Mouse (Mus musculus) telencephalon, adult 2 months (tissue): ENCODE data around the gene Arhgap10.

Experiments
- DNase-seq: peaks from one replicate; pipeline ENCODE4 v3.0.0-alpha.2; 2011; ENCODE audit warnings: low read depth, low spot score

The Arhgap10 gene

DNA sequence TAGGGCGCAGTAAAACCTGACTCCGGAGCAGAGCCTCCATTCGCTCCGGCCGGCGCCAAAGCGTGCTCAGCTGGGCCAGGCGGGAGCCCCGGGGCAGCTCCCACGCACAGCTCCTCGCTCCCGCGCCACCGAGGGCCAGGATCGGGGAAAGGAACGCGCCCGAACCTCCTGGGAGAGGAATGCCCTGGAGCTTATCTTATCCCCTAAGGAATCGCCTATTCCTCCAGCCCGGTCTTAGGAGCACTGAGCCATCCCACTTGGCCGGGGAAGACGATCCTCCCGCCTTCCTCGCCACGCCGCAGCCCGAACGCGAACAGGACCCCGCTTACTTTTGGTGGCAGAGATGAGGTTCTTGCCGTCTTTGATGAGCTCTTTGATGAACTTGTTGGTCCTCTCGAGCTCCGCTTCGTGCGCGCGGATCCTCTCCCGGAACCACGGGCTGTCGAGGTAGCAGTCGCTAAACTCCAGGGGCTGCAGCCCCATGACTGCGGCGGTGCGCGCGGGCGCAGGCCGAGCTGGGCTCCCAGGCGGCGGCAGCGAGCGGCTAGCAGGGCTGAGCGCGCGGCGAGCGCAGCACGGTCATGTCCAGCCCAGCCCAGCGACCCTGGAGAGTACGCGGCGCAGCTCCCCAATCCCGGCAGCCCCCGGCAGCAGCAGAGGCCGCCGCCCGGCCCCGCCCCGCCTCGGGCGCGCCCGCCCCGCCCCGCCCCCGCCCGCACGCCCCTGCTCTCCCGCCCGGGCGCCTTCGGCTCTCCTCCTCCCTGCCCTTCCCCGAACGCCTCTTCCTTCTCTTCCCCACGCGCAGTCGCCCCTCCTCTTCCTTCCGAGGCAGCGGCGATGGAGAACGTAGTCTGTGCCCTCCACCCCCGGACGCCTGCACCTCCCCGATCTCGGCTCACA is at the start of gene Arhgap10:
Gene Arhgap10, minus strand, starts transcription at position 653 of the 900 bp plus-strand sequence.
- DNase-seq, result no peak

DNA sequence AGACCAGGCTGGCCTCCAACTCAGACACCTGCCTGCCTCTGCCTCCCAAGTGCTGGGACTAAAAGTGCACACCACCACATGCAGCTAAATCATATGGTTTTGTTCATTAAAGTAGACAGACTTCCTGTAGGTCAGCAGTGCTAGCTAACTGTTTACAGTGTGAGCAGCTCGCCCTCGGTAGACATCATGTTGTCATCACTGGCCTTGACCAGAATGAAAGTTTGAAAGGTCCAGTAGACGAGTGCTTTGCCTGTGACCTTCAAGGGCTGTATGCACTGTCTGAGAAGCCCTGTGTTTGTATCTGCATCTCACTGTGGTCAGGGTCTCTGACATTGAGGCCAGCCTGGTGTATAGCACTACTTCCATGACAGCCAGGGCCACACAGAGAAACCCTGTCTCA is 43.7 kb upstream of the Arhgap10 start:
- no peak for DNase-seq

DNA sequence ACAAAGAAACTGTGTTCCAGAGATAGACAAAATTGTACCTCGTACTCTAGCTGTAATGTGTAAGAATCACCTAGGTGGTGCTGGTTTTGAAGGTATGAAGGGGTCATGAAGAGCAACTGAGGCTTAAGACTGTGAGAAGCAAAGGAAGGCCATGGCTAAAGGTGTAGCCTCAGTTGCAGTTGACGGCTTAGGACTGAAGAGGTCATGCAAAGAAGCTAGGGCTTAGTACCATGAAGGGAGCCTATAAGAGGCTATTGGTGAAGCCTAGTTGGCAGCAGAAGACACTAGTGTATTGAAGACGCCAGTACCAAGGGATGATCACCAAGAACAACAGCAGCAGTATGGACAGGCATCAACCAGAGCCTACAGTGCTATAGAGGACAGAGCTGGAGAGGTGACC is 34.7 kb upstream of the Arhgap10 start:
- no peak for DNase-seq

DNA sequence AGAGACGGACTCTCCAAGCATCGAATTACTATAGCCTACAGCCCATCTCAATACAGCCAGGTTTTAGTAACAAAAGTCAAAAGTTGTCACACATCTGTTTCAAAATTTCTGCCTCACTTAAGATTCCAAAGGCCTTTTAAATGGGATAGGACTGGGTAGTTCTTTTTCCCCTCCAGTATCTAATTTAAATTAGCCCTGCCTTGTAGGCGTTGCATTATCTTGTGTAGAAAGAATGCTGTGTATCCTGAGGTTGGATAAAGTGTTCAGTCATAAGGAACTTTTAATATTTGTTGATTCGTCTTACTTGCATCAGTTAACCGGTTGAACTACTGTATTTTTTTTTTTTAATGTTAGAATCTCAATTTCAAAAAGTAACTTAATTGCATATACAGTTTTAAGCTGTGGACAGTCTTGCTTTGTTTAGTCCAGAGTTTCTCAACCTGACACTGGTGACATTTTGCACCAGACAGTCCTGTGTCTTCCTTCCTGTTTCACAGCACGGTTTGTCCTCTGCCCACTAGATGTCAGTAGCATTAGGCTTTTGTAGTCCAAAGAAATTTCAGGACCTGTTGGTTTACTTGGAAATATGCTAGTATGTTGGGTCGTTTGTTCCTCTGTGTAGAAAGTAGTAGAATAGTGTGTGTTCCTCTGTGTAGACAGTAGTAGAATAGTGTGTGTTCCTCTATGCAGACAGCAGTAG is 32.3 kb upstream of the Arhgap10 start:
- no peak for DNase-seq

DNA sequence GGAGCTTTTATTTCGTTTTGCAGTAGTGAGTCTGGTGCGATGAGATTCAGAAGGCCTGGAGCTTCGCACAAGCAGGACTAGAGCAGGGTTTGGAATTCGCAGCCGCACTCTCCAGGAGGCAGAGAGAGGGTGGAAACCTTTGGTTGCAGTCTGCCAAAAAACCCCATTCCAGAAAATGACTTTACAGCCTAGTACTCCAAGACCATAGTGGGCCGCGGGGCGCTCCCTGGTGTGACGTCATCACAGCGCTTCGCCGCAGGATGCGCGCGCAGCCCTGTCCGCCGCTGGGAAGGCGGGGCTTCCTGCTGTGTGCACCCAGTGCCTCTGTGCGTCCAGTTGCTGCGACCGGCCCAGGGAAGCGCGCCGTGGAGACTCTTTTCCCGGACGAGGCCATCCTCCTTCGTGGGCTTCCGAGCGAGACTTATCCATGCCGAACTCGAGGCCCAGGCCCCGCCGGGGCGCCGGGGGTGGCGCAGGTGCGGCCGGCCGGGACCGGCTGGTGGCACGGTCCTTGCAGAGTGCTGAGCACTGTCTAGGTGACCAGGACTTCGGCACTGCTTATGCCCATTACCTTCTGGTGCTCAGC is 31.5 kb upstream of the Arhgap10 start, which contains the start of gene Prmt9:
Gene Prmt9, plus strand, starts transcription at position 277 of the 586 bp plus-strand sequence.
- peak; percentile 78 for DNase-seq

DNA sequence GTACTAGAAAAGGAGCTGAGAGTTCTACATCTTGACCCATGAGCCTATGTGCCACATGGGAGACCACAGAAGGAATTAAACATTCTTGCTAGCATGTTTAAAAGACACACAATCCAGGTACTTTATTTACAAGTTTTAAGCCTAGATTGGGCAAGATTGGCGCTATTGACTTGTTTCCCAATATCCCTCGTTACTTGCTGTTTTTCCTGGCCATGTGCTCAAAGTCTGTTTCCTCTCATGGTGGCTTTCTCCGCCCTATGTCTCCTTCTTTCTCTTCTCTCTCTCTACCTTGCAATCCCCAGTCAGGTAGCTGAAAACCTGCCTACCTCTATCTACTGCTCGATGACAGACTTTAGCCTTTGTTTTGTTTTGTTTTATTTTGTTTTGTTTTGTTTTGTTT is 27.9 kb upstream of the Arhgap10 start:
- no peak for DNase-seq

DNA sequence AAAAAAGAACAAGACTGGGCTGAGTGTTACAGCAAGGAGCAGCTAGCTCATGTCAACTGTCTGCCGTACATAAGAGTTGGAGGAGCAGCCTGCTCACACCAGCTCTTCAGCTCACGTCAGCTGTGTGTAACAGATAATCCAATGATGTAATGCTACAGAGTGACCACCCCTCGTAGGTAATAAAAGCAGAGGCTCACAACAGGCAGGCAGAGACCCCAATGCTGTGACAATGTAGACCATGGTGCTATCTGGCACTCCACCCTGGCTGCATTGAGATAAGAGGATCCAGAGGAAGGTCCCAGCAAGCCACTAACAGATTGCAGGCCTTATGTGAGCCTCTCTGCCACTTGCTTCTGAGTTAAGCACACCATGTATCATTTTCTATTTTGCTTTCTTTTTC is 26.7 kb upstream of the Arhgap10 start:
- no peak for DNase-seq

DNA sequence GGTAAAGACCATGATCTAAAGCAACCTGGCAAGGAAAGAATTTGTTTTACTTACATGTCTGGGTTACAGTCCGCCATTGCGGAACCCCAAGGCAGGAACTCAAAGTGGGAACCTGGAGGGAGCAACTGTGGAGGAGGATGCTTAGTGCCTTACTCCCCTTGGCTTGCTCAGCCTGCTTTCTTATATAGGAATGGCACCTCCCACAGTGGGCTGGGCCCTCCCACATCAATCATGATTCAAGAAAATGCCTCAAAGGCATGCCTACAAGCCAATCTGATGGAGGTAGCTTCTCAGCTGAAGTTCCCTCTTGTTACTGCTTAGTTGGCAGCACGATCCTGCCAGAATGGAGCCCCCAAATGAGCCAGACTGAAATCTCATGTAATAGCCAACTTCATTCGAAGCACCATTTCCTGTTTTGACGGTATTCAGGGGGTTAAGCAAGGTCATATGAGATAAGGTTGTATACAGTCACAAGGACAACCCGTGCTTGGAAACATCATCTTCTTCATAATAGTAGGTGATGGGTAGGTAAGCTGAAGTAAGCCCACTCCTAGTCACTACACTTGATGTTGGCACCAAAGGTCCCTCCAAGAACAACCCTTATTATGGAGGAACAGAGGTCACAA is 25.5 kb upstream of the Arhgap10 start:
- no peak for DNase-seq

DNA sequence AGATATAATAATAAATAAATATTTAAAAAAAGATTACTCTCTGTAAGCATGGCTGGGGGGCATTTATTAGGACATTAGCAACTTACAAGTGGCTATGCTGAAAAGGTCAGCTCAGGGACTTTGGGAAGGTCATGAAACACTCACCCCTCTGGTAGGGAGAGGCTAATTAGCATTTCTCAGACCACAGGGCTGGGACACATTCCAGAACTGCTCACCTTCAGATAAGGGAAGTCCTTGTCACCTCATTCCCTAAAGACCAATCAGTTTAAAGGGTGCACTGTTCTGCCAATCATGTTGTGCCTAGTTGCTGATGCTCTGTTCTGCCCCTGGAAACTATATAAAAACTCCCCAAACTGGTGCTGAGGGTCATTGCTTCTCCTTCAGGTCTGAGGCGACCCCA is 20.5 kb upstream of the Arhgap10 start:
- DNase-seq, result no peak

DNA sequence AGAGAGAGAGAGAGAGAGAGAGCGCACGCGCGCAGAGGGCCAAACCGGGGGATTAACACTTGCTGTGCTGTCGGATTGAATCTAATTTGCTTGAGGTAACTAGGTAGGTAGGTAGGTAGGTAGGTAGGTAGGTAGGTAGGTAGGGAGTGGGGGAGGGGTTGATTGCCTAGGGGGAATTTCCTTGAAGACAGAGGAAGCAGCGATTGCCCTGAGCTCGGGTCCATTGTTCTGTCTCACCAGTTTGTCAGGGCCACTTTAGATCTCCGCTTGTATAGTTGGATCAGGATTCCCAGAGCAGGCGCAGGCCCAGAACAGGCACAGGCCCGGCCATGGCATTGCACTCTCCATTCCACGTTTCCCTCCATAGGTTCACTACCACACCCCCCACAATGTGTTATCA is 19.1 kb upstream of the Arhgap10 start:
- DNase-seq, result no peak

DNA sequence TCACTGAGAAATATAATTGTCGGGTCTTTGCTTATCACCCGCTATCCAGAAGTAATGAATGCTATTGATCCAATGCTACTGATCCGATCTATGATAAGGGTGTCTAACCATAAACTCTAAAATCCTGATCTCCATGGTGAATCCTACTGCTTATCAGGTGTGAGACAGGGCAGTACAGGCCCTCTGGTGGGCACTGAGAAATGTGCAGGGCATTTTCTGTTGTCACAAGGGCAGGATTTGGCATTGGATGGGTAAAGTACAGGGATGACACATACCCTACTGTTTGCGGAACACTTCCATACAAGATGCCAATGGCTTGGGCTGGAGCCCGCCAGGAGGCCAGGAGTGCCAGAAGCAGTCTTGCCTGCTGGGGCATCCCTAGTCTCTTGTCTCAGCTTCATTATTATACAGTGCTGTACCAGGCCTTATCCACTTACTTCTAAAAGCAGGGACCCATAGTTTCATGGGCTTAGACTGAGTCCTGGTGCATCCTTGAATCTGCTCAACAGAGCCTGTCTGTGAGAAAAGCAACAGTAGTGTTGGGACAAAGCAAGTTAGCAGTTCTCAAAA is 17.4 kb upstream of the Arhgap10 start:
- no peak for DNase-seq

DNA sequence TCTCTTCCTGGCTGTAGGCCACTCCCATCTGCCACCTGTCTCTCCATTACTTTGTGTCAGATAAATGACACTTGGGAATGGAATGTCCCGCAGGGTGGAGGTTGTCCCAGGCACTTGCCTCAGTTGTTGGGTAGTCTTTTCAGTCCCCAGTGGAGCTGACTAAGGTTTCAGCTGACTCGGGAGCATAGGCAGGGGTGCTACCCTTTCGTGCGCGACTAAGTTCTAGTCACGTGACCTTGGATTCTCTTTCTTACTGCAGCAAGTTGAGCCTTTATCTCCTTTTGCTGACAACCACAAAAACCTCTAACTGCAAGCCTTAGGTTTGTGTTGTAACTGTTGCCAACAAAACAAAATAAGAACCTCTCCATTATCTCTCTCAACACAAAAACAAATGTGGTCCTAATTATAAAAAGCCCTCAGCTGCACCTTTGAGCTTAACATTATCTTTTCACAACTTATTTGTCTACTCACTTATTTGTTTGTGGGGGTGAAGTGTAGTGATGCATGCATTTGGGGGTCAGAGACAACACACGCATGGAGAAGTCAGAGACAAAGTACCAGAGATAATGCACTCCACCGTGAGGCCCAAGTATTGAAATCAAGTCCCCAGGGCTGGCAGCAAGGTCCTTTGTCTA is 16.7 kb upstream of the Arhgap10 start:
- no peak for DNase-seq

DNA sequence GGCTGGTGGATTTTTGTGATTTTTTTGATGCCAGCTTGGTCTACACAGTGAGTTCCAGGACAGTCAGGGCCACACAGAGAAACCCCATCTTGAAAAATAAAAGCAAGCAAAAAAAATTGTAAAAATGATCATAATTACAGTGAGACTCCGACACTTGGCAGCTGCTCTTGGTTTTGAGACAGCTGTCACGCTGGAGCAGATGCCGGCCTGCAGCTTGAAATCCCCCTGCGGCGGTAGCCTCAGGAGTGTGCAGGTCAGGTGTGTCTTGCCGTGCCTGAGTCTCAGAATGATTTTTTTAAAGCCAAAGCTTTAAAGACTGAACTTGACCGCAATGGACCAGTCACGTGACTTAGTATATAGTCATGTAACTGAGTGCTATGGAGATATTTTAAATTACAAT is 8.4 kb upstream of the Arhgap10 start:
- no peak for DNase-seq

DNA sequence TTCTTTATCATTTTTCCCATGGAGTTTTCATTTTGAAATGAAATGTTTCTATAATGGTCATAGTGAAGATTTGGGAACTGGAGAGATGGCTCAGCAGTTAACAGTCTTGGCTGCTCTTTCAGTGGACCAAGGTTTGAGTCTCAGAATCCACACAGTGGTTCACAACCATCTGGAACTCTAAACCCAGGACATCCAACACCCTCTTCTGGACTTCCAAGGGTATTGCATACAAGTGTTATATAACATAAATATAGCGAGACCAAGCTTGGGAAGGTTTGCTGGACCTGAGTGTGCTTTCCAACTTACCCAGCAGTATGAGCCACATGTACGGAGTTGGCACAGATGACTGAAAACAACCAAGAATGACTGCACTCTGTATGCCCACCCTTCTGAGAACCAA is 7.2 kb upstream of the Arhgap10 start:
- no peak for DNase-seq

DNA sequence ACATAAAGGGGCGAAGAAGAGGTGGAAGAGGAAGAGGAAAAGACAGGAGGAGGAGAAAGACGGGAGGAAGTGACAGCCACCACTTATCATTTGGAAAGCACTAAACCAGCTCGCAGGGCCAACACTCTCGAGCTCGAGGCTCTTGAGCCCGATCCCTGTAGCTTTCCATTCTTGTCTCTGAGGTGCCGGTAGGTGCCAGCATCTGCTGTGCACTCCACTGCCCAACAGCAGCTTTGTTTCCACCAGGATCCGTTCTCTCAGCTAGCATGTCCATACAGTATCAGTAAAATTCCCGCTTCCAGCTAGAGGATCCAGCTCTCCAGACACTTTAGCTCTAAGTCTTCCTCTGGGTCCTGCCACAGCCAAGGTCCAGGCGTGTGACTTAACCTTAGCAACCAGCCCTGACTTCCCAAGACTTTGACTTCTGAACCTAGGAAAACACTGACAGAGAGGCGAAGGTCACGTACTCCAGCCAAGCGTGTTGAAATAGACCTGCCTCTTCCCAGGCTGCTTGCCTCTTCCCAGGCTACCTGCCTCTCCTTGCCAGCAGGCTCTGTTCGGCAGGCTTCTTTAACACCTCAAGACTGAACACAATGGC is 6.4 kb upstream of the Arhgap10 start:
- DNase-seq, result no peak

DNA sequence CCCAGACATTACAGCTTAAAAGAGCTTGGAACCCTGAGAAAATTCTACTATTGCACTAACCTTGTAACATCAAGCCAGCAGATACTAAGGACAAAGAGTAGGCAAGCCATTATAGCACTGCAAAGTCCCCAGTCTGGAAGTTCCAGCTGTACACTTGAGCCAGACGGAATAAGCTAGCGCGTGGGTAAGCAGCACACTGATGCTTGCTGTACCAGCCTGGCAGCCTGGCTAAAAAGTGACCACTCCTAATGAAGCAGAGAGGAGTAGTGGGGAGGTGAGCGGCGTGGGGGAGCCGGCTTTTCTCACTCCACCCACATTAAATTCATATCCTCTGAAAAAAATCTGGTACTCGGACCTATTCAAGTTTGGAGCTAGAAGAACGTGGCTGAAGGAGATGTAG is 5.2 kb upstream of the Arhgap10 start:
- no peak for DNase-seq

DNA sequence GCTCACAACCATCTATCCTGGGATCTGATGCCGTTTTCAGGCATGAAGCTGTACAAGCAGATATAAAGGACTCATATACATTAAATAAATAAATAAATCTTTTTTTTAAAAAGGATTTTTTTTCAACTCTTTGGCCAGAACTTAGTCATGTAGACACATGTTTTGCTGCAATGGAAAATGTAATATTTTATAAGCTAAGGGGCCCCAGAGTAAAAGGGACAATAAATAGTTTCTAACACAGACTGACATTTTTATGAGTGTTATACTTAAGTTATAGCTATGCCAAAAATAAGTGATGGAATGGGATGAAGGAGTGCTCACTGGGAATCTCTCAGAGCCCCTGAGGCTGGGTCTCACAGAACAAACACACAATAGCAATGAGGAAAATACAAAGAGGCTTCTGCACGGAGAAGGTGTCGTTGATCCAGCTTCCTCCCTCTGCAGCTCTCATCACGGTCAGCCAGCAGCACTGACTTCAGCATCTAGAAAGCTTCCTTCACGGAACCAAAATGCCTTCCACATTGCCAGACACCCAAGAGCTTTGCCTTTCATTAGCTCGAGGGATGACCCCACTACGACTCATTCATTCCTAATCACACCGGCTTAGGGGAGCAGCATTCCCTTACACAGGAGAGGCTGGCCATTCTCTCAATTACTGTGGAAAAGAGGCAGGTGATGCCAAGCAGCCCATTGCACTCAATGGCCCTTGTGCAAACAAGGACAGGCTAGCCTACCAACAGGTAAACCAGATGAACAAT is 3.5 kb upstream of the Arhgap10 start:
- DNase-seq, result no peak

DNA sequence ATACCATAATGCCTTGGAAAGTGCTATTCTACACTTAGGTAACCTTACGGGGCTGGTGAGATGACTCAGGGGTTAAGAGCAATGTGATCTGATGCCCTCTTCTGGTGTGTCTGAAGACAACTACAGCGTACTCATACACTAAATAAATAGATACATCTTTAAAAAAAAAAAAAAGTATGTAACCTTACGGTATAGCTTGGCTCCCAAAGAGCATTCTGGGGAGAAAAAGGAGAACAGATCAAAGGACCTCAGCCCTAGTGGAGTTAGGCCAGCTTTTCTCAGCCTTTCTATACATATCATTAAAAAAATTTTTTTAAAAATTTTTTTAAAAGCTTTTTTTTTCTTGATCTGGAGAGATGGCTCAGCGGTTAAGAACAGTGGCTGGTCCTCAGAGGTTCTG is 2.8 kb upstream of the Arhgap10 start:
- DNase-seq, result no peak

DNA sequence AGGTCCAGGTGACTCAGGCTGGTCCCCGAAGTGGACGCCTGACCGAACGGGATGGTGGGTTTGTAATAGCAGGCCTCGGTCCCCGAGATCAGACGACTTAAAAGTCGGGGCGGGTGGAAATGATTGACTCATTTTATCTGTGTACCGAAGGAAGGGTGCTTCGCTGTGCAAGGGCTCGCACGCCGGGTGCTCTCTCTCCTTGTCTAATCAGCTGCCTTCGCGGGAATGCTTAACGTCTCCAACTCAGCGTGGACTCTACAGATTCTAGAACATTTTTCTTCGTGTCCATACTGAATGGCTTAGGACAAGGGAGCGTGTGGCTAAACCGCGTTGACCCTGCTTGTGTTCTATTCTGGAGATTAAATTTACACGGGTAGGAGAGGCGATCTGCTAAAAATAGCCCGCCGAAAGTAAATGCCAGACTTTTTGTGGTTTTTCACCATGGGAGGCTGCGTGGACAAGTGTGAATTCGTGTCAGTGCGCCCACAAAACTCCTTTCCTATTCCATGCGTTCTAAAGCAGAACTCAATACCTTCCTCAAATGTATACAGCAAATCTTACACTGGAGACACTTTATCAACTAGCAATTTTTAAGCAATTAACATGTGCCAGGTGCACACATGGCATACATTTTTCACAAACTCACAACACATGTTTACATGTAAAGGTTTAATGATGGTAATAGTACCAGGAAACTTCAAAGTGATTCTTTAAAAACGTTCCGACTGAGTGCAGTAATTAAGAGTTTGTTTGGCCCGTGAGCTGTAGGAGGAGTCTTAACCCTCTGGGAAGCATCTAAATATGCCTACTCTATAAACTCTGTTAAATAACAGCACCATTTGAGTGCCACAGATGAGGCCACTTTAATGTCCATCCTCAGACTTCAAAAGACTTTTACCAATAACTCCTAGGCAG is 705 bp upstream of the Arhgap10 start:
- DNase-seq, result peak; percentile 57
